Mouse (Mus musculus) limb, embryonic 12.5 days (tissue): ENCODE measurements around the gene Usp40. TPM values are rescaled to one million over a fixed set of nuclear protein-coding genes. Genes with fewer than 3 reads are reported as not detected.

Source experiments
- ATAC-seq: fragments of 200-750 bp; cut with Nextera tagmentation; 2 replicates; pipeline ENCODE4 v1.8.0; 2017; ENCODE audit warnings: low read depth, moderate TSS enrichment; ENCODE audit not compliant: insufficient number of reproducible peaks, insufficient read depth, low FRiP score, low TSS enrichment
- H3K27ac ChIP-seq: fragments of 300-500 bp; sonication (generic); 2 replicates; pipeline ENCODE4 v1.5.1; 2016; ENCODE audit warnings: mild to moderate bottlenecking, moderate library complexity
- H3K27me3 ChIP-seq: fragments of 300-500 bp; sonication (generic); 2 replicates; pipeline ENCODE4 v1.6.1; 2016; ENCODE audit warnings: mild to moderate bottlenecking, moderate library complexity
- H3K36me3 ChIP-seq: fragments of 300-500 bp; sonication (generic); 2 replicates; pipeline ENCODE4 v1.6.1; 2016; ENCODE audit warnings: mild to moderate bottlenecking, moderate library complexity
- H3K4me1 ChIP-seq: fragments of 300-500 bp; sonication (generic); replicated peaks from 2 replicates; pipeline ENCODE4 v1.6.1; 2016
- H3K4me2 ChIP-seq: fragments of 300-500 bp; sonication (generic); 2 replicates; pipeline ENCODE4 v1.6.1; 2016; ENCODE audit warnings: mild to moderate bottlenecking, moderate library complexity
- H3K4me3 ChIP-seq: fragments of 300-500 bp; sonication (generic); replicated peaks from 2 replicates; pipeline ENCODE4 v1.5.1; 2016; ENCODE audit warnings: mild to moderate bottlenecking
- H3K9ac ChIP-seq: fragments of 300-500 bp; sonication (generic); replicated peaks from 2 replicates; pipeline ENCODE4 v1.6.1; 2016; ENCODE audit warnings: mild to moderate bottlenecking, moderate library complexity
- H3K9me3 ChIP-seq: fragments of 300-500 bp; sonication (generic); 2 replicates; pipeline ENCODE4 v1.6.1; 2016; ENCODE audit warnings: mild to moderate bottlenecking, moderate library complexity
- WGBS: fragments of 180-500 bp; shearing (Covaris S2); methylation state at CpG from one replicate; pipeline ENCODE4 v1.1.7; 2016; 5-methylcytosine and 5-hydroxymethylcytosine counted together
- polyA plus RNA-seq: library from polyadenylated mRNA; unstranded; fragments of >200 nt; fragmentation: Nextera tagmentation; extraction: Ambion mirVana; gene quantifications from 2 replicates; pipeline ENCODE4 v1.2.1, GENCODE M21; 2016

The Usp40 gene
- polyA plus RNA-seq, 1 experiment from 2014 or later: 57.8 TPM

DNA sequence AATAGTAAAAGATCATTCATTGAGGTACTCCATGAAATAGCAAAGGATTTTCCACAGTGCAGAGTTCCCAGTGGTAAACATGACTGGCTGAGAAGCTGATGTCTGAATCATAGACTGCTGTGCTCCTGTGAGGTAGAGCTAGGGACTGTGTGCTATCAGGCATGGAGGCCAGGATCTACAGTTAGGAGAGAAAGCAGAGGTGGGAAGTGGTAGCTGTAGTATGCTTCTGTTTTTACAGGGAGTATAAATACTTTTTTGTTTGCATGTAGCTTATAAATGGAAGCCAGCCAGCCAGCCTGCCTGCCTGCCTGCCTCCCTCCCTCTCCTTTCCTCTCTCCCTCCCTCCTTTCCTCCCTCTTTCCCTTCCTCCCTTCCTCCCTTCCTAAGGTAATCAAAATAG lies 95.0 kb downstream of the Usp40 start:
- no peak for ATAC-seq
- Histone ChIP-seq H3K4me2 (no peak overlapping the region), H3K9ac (no peak overlapping the region), H3K36me3 (peaks cover 37% of the 10 kb centered on the region), H3K4me1 (0 out of 2 replicates have a peak, but pooled peaks cover 3% of the 10 kb centered on the region), H3K27ac (no peak overlapping the region), H3K9me3 (no peaks in the 10 kb centered on the region), H3K27me3 (no peaks in the 10 kb centered on the region), H3K4me3 (no peak overlapping the region)

DNA sequence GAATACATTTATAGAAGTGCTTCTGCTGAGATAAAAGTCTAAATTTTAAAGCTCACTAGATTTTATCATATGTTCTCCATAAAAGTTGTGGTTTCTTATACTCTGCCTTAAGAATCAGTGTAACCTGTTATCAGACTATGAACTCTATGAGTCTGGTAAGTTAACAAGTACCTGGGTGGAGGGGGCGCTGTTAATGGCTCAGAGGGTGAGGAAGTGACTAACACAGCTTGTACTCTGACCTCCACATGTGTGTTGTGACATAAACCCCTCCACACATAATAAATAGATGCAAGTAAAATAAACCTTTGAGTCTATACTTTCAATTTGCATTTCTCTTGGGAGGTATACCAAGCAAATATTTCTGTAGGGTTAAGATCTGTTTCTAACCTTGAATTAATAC lies 97.9 kb downstream of the Usp40 start:
- Histone ChIP-seq H3K27ac (no peak overlapping the region), H3K27me3 (no peaks in the 10 kb centered on the region), H3K9ac (no peak overlapping the region), H3K36me3 (peaks cover 27% of the 10 kb centered on the region; the same call in 1 of the 2 replicates), H3K4me3 (no peak overlapping the region), H3K4me2 (no peak overlapping the region), H3K4me1 (0 out of 2 replicates have a peak, but pooled peaks cover 3% of the 10 kb centered on the region), H3K9me3 (no peaks in the 10 kb centered on the region)
- WGBS: 84% methylated on average over 1 of the region's 1 CpGs
- no peak for ATAC-seq

DNA sequence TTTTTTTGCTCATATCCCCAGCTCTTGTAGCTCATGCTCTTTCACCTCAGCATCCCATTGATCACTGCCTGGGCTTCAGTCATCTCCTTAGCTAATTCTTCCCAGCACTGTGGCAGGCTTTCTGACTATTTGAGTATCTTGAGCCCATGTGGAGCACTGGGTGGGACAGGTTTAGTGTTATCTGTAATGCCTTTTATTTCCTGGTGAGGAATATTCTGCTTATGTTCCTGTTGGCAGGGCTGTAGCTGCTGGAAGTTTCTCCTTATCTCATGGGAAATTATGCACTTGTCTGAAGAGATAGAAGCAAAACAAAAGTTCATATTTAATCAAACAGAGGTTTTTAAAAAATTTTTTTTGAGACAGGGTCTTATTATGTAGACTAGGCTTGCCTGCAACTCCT lies 98.8 kb downstream of the Usp40 start:
- H3K36me3 ChIP-seq: peaks cover 18% of the 10 kb centered on the region; the same call in 1 of the 2 replicates
- no peaks in the 10 kb centered on the region for H3K27me3 ChIP-seq
- H3K9ac ChIP-seq: no peak overlapping the region
- H3K27ac ChIP-seq: no peak overlapping the region
- no peak overlapping the region for H3K4me2 ChIP-seq
- ATAC-seq: no peak
- 0 out of 2 replicates have a peak, but pooled peaks cover 3% of the 10 kb centered on the region for H3K4me1 ChIP-seq
- H3K4me3 ChIP-seq: no peak overlapping the region
- no peaks in the 10 kb centered on the region for H3K9me3 ChIP-seq

DNA sequence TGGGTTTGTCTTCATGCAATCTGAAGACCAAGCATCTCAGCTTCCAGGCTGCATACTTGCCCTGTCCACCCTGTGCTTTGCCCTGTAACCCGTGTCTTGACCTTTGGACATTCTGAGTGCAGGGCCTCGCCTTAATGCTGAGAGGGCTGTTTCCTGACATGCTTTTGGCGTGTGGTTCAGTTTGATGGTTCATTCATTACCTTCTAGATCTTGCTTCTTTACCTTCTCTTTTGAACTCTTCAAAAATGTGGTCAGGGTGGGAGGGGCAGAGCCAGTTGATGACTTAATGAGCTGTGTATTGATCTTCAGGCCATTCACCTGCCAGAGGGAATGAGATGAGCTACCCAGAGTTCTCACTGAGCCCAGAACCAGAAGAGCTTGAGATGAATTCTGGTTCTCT lies 99.6 kb downstream of the Usp40 start:
- Histone ChIP-seq H3K27ac (no peak overlapping the region), H3K4me2 (no peak overlapping the region), H3K27me3 (no peaks in the 10 kb centered on the region), H3K36me3 (peaks cover 18% of the 10 kb centered on the region; the same call in 1 of the 2 replicates), H3K4me1 (0 out of 2 replicates have a peak, but pooled peaks cover 3% of the 10 kb centered on the region), H3K9ac (no peak overlapping the region), H3K4me3 (no peak overlapping the region), H3K9me3 (no peaks in the 10 kb centered on the region)
- 81% methylated on average over 3 of the region's 3 CpGs for WGBS
- ATAC-seq: no peak

DNA sequence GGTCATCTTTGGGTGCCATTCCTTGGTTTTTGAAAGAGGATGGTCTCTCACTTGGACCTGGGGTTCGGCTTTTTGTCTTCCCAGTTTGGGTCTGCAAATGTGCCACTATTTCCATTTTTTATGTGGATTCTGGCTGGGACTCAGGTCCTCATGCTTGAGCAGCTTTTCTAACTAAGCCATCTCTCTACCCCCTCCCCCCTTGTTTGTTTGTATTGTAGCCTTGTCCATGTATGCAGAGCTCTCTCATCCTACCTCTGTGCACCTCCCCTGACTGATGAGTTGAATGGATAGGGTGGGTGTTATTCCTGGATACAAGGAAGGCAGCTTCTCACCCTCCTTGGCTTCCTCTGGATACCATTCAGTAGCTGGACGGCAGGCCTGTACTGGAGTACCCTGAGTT lies 100.3 kb downstream of the Usp40 start:
- Histone ChIP-seq H3K4me1 (0 out of 2 replicates have a peak, but pooled peaks cover 3% of the 10 kb centered on the region), H3K27me3 (no peaks in the 10 kb centered on the region), H3K36me3 (peaks cover 18% of the 10 kb centered on the region; the same call in 1 of the 2 replicates), H3K27ac (no peak overlapping the region), H3K9ac (no peak overlapping the region), H3K9me3 (no peaks in the 10 kb centered on the region), H3K4me3 (no peak overlapping the region), H3K4me2 (no peak overlapping the region)
- ATAC-seq: no peak
- 94% methylated on average over 2 of the region's 2 CpGs for WGBS

DNA sequence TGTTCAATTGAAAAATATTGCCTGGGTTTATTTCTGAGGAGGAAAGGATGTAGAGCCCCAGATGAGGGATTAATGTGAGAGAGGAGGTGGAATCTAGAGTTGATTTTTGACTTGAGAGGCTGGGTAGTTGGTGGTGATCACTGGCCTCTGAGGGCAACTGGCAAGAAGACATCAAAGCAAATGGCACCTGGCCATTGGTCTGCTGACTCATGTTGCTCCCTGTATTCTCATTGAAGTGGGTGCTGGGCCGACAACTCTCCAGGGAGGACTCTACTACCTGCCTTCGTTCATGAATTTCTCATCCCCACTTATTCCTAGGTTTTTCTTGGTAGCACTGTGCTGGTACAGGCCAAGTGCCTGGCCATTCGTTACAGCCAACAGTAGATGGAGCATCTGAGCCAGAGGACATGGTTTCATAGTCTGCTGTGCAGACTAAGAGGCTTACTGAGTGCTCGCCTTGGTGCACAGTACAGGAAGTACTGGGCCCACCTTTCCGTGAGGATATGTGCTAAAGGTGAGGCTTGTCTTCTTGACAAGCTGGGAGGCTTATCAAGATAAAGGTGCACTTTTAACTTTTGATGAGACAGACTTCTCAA lies 101.9 kb downstream of the Usp40 start:
- no peak for ATAC-seq
- Histone ChIP-seq H3K27me3 (no peaks in the 10 kb centered on the region), H3K36me3 (peaks cover 21% of the 10 kb centered on the region; the same call in 1 of the 2 replicates), H3K4me3 (no peak overlapping the region), H3K9me3 (no peaks in the 10 kb centered on the region), H3K4me1 (no peaks in the 10 kb centered on the region), H3K4me2 (no peak overlapping the region), H3K27ac (no peak overlapping the region), H3K9ac (no peak overlapping the region)
- 91% methylated on average over 5 of the region's 5 CpGs for whole genome bisulfite sequencing

DNA sequence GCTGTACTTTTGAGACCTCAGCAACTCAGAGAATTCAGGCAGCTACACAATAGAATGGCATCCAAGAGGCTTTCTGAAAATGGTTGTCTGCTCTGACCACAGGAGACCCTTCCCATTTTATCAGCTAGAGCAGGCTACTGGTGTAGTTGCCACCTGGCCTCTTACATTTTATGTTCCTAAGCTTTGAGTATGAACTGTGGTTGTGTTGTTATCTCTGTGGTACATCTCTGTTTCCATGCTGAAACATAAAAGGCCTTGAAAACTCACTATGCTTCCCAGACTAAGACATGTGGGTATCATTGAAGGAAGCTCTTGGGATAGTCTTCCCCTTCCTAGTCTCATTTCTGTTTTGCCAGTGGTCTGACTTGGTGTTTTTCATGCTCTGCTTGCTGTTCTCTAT lies 106.2 kb downstream of the Usp40 start:
- Histone ChIP-seq H3K4me3 (no peak overlapping the region), H3K27me3 (no peaks in the 10 kb centered on the region), H3K27ac (no peak overlapping the region), H3K4me2 (no peak overlapping the region), H3K4me1 (no peaks in the 10 kb centered on the region), H3K9ac (no peak overlapping the region), H3K9me3 (no peaks in the 10 kb centered on the region), H3K36me3 (peaks cover 14% of the 10 kb centered on the region; the same call in 1 of the 2 replicates)
- ATAC-seq: no peak

GRCm38 (mm10) chr1:87900979-87901378 lies 107.4 kb downstream of the Usp40 start:
- H3K27me3 ChIP-seq: no peaks in the 10 kb centered on the region
- no peak overlapping the region for H3K4me2 ChIP-seq
- H3K4me1 ChIP-seq: no peaks in the 10 kb centered on the region
- H3K27ac ChIP-seq: no peak overlapping the region
- H3K36me3 ChIP-seq: peaks cover 5% of the 10 kb centered on the region; the same call in 1 of the 2 replicates
- 79% methylated on average over 6 of the region's 6 CpGs for WGBS
- ATAC-seq: no peak
- H3K9ac ChIP-seq: no peak overlapping the region
- H3K4me3 ChIP-seq: no peak overlapping the region
- H3K9me3 ChIP-seq: no peaks in the 10 kb centered on the region

DNA sequence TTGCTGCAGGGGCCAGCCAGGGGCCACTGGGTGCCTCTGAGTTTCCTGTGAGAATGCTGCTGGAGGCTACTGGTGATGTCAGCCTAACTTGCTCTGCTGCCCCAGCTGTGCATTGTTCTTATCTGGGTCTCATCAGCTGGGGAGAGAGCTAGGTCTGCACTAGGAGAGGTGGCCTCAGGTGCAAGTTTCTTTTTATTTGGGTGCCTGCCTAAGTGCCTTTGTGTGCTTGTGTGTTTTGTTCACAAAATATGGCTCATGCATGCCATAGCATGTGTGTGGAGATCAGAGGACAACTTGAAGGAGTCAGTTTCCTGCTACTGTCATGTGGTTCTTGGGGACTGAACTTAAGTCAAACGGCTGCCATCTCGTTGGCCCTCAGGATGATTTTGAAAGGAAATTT lies 108.7 kb downstream of the Usp40 start:
- Histone ChIP-seq H3K4me2 (no peak overlapping the region), H3K36me3 (peaks cover 5% of the 10 kb centered on the region; the same call in 1 of the 2 replicates), H3K9me3 (no peaks in the 10 kb centered on the region), H3K4me1 (no peaks in the 10 kb centered on the region), H3K9ac (no peak overlapping the region), H3K4me3 (no peak overlapping the region), H3K27ac (no peak overlapping the region), H3K27me3 (no peaks in the 10 kb centered on the region)
- ATAC-seq: no peak
- WGBS: 97% methylated on average over 2 of the region's 2 CpGs

GRCm38 (mm10) chr1:87896921-87897320 lies 111.4 kb downstream of the Usp40 start:
- Histone ChIP-seq H3K4me3 (no peak overlapping the region), H3K27me3 (no peaks in the 10 kb centered on the region), H3K9me3 (no peaks in the 10 kb centered on the region), H3K4me1 (no peaks in the 10 kb centered on the region), H3K36me3 (peaks cover 5% of the 10 kb centered on the region; the same call in 1 of the 2 replicates), H3K9ac (no peak overlapping the region), H3K4me2 (no peak overlapping the region), H3K27ac (no peak overlapping the region)
- WGBS: 96% methylated on average over 2 of the region's 2 CpGs
- ATAC-seq: no peak
